Mouse (Mus musculus) skeletal muscle tissue, adult 2 months (tissue): Measurements from ENCODE around the gene Uqcc3.
A peak's percentile ranks its signal among the peaks of the same experiment; 100 is the strongest.
"Not testable (repeated sequence)": the region's sequence is repeated elsewhere in the genome, so short reads cannot be mapped to it uniquely, and the experiment has no call there.

Source experiments
- DNase-seq: peaks from one replicate; pipeline ENCODE4 v3.0.0-alpha.2; 2012; ENCODE audit warnings: low read depth, low spot score

Gene Uqcc3

GRCm38 (mm10) chr19:8850402-8850901, 30.3 kb downstream of the Uqcc3 start, which contains the start of gene Lrrn4cl:
Gene Lrrn4cl (plus strand): TSS chr19:8850768.
- DNase-seq = peak; percentile 89

- no peak for DNase-seq
These were observed 32.4 kb downstream of the Uqcc3 start for GRCm38 (mm10) chr19:8848356-8848755.

- DNase-seq = peak; percentile 56
These were observed 36.2 kb downstream of the Uqcc3 start for GRCm38 (mm10) chr19:8844371-8845129.

- DNase-seq = no peak
These were observed 37.8 kb downstream of the Uqcc3 start for GRCm38 (mm10) chr19:8842961-8843360.

- no peak for DNase-seq
These were observed 39.7 kb downstream of the Uqcc3 start for GRCm38 (mm10) chr19:8841012-8841411.

- DNase-seq = peak; percentile 54
These were observed 40.6 kb downstream of the Uqcc3 start for GRCm38 (mm10) chr19:8839908-8840791.

- no peak for DNase-seq
These were observed 41.4 kb downstream of the Uqcc3 start, which contains the start of gene Gng3 for GRCm38 (mm10) chr19:8839103-8839907. Gene Gng3 (minus strand): TSS chr19:8839194.

GRCm38 (mm10) chr19:8838041-8838730, 42.5 kb downstream of the Uqcc3 start:
- DNase-seq = peak; percentile 41

- DNase-seq = peak; percentile 70
These were observed 43.4 kb downstream of the Uqcc3 start, which contains the start of gene Bscl2 for GRCm38 (mm10) chr19:8837251-8837791. Gene Bscl2 (plus strand): TSS chr19:8837467.

GRCm38 (mm10) chr19:8836327-8836726, 44.4 kb downstream of the Uqcc3 start:
- DNase-seq = not testable (repeated sequence)

GRCm38 (mm10) chr19:8832971-8833370, 47.8 kb downstream of the Uqcc3 start:
- DNase-seq = no peak

GRCm38 (mm10) chr19:8831262-8831661, 49.5 kb downstream of the Uqcc3 start:
- DNase-seq = no peak

GRCm38 (mm10) chr19:8830664-8831063, 50.1 kb downstream of the Uqcc3 start:
- DNase-seq = no peak
